Mouse (Mus musculus): ENCODE measurements around the gene Gpx3.
"Not testable (repeated sequence)": the region's sequence is repeated elsewhere in the genome, so short reads cannot be mapped to it uniquely, and the experiment has no call there.

Gpx3 gene

DNA sequence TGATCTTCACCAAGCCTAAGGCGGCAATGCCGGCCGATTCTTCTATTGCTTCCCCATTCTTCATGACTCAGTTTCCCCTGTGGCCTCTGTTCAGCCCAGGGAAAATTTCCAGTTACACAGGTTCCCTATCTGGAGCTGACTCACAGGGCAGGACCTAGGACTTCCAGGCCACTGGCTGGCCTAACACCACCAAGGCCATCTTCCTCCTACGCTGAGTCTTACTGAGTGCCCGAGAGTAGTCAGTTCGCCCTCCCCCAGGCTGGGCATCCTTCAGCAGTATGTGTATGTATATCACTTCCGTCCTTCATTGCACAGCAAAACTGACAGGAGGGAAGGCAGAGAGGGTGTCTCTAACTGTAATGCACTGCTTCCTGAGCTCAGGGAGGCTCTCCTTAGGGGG lies 31.9 kb downstream of the Gpx3 start:
- in situ Hi-C loops (cut with MboI, MseI): loop anchor here (5.0 kb wide), 2 partner anchors 48 to 108 kb away; no protein-coding TSS in a partner anchor

DNA sequence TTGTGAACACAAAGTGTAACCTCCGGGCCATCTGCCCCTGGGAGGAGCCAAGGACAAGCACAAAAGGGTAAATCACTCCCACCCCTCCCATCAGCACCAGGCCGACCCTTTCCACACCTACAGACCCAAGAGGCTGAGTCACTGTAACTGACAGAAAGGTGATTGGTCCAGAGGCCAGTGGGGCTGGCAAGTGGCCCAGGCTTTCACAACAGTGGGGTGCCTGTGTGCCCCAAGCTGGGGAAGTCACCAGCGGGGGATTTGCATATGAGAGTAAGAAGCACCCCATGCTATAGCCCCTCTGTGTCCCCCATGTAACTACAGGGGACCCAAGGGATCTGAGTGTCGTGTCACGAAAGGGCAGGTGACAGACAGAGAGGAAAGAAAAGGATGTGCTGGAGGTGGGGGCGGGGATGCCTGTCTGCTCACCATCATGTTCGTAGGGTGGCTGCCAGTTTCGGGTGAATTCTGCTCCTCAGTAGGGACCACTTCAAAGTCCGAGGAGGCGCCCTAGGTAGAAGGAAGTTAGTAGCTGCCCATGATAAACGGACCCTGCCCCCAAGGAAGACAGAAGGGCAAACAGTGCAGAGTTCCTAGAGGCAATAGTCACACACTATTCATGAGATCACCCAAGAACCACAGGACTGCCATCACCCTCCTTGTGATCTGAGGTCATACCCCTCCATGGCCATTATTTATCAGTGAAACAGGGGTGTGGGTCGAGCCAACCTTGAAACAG lies 34.0 kb downstream of the Gpx3 start:
- in situ Hi-C loops (cut with MboI, MseI): no loop called here

DNA sequence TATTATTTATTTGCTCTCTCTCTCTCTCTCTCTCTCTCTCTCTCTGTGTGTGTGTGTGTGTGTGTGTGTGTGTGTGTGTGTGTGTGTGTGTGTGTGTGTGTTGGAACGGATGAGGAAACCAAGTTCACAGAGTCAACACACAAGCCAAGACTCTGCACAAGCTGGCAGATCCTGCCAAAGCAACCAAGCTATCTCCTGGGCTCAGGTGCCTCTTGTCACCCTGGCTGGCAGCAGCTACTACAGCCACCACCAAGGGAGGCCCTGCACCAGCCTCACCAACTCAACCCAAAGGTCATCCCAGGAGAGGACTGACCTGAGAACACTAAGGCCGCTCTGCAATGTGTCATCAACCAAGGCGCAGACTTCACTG lies 34.5 kb downstream of the Gpx3 start:
- in situ Hi-C loops (cut with MboI, MseI): no loop called here

DNA sequence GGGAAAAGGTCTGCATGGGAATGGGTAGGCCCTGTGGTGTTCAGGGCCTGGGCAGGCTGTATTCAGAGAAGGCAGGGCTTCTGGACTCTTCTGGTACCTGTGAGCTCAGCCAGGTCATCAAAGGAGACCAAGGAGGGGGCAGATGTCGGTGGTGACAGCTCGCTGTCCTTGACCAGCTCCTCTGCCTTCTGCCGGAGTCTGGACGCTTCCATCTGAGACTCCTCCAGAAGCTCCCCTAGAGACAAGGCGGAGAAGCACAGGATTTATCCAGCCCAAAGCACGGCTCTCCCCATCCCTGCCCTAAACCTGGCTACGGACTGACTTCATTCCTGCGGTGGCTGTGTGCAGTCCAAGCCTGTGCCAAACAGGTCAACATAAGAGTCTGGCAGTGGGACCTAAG lies 37.2 kb downstream of the Gpx3 start:
- in situ Hi-C loops (cut with MboI, MseI): no loop called here

DNA sequence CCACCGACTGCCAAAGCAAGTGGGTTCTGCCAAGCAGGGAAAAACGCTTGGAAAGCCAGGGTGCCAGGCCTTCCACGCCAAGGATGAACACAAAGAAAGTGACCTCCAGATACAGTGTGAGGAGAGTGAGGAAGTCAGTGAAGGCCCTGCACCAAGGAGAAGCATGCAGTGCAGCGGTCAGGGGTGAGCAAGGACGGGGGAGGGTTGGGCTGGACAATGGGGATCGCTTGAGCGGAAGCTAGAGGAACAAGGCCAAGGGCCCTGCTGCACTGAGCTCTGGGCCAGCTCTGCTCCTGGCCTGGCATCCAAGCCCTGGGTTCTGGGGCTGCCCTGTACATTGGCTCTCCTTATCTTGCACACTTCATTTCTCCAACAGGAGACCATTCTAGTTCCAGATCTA lies 37.8 kb downstream of the Gpx3 start:
- in situ Hi-C loops (cut with MboI, MseI): no loop called here

DNA sequence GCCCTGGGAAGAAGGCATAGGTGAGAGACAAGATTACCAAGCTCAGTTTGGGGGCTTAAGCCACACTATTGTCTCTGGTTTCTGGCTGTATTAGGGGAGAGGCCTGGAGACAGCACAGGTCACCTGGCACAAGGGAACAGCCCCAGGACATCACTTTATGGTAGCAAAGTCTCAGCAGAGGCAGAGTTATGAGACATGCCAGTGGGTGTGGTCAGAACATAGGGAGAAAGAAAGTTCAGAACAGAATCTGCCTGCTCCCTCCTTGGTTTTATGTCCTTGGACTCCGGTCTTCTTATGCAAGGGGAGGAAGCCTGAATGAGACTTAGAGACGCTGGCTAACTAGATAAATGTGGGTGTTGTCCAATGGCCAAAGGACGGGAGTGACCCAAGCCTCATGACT lies 42.4 kb downstream of the Gpx3 start:
- in situ Hi-C loops (cut with MboI, MseI): no loop called here

DNA sequence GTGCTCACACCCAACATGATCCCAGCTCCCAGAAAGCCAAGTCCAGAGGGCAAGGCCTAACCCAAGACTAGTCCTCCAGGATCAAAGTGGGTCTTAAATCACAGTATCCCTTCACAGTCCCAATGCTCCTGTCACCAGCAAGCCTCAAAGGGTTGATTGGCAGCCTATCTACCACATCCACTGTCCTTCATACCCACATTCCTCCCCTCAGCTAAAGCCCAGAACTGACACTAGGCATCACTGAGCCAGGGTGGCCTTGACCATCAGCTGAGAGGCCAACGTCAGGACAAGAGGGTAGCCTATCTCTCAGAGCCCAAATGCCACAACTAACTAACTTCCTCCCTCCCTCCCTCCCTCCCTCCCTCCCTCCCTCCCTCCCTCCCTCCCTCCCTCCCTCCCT lies 47.5 kb downstream of the Gpx3 start:
- in situ Hi-C loops (cut with MboI, MseI): no loop called here

DNA sequence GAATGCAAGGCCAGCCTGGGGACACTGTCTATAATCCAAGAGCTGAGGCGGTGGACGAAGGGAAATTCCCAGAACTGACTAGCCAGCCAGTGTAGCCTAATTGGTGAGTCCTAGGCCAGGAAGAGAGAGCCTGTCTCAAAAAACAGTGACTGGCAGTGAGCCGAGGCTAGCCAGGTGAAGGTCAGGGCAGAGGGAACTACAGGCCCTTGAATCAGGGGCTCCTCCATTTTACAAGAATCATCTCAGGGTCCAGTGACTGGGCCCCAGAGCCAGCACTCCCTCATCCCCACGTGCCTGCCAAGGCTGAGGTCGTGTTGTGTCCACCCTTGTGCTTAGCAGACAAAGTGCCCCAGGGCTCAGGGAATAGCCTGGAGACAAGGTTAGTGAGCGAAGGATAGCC lies 48.4 kb downstream of the Gpx3 start:
- in situ Hi-C loops (cut with MboI, MseI): no loop called here

DNA sequence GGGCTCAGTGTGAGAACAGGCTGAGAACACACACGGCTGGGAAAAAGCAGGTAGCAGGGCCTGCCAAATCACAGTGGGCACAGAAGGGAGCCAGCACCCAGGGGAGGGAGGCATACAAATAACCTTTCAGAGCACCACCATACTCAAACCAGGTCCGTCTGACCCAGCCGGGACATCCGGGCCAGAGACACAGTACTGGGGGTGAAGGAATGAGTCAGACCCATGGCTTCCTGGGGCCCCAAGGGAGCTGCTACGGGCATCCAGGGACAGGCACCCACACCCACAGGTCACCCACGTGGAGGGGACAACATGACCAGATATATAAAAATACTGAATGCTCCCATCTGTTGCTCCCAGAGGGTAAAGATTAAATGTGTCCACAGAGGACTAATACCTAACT lies 50.4 kb downstream of the Gpx3 start:
- in situ Hi-C loops (cut with MboI, MseI): no loop called here

DNA sequence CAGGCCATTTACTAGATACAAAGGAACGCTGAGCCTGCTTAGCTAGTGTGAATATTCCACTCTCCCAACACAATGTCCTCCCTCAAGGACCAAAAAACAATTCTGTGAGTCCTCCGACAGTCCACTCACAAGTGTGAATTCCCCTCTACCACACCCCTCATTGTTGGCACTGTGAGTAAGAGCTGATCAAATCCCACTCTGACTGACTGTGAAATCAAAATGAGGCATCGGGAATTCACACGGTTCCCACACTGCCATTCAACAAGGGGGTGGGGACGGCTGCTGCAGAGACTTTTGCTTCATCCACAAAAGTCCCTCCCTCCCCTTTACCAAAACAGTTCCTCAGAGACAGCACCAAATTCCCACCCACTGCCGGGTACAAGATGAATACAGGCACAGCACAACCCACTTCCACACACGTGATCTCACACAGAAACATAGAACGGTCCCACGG lies 51.8 kb downstream of the Gpx3 start:
- in situ Hi-C loops (cut with MboI, MseI): no loop called here

DNA sequence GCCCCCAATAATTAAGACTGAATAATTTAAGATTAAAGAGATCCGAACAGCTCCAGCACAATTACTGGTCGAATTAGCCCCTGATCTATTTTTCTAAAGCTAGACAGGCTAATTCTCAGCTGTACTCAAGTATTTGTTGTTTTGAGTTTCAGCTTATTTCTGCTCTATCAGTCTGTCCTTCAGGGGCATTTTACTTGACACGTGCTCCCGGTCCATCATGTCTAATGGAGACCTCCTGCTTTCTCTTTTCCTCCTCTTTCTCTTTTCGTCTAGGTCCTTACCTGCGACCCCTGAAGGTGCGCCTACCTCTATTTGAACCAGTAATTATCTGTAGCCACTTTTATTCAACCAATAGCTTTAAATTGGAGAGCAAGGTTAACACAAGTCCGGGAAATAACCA lies 52.5 kb downstream of the Gpx3 start:
- in situ Hi-C loops (cut with MboI, MseI): no loop called here

DNA sequence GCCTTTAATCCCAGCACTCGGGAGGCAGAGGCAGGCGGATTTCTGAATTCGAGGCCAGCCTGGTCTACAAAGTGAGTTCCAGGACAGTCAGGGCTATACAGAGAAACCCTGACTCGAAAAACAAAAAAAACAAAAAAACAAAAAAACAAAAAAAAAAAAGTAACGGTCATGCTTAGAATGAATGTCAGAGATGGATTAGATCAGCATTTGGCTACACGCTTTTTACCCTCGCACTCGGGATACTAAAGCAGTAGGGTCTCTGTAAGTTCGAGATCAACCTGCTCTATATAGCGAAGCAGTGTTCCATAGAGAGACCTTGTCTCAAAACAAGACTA lies 53.1 kb downstream of the Gpx3 start:
- in situ Hi-C loops (cut with MboI, MseI): not testable (repeated sequence)

DNA sequence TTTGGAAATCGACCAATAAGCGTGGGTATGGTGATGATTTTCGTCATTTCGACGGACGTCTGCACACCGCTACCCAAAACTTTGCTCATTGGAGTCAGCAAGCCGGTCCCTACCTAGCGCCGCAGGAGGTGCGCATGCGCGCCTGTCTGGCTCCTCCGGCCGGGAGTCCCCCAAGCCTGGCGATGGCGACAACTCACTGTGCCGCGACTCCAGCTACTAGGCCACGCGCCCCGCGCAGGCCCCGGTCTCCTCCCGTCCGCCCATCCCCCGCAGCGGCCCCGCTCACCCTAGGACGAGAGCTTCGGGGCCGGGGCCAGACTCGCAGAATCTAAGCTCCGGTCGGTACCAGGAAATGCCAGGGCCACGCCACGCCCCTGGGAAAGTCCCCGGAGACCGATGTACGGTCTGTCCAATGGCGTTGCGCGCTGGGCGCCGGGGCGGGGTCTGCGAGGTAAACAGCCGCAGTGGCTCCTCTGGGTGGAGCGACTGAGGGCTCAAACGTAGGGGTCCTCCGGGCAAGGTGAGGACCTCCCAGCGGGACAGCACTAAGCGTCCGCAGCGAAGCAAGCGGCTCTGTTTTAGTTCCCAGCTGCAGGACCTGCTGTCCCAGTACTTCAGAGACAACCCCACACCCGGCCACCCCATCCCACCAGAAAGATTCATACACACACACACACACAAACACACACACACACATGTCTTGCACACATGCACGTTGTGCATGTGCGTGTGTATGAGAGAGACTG lies 53.7 kb downstream of the Gpx3 start:
- in situ Hi-C loops (cut with MboI, MseI): no loop called here

DNA sequence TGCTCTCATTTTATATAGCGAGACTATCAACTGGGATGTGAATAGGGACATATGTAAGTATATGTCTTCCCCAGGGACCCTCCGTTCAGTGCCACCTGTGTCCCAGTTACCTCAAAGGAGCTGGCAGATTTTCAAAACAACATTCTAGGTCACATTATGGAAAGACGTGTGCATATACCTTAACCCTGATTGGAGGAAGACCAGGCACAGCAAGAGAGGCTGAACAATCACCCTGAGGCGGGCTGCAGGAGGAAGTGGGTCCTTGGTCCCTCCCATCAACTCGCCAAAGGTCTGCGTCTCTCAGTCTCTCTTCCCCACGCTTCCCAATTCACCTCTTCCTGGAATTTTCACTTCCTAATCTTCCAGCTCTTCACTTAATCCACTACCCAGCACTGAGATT lies 54.7 kb downstream of the Gpx3 start:
- in situ Hi-C loops (cut with MboI, MseI): no loop called here

DNA sequence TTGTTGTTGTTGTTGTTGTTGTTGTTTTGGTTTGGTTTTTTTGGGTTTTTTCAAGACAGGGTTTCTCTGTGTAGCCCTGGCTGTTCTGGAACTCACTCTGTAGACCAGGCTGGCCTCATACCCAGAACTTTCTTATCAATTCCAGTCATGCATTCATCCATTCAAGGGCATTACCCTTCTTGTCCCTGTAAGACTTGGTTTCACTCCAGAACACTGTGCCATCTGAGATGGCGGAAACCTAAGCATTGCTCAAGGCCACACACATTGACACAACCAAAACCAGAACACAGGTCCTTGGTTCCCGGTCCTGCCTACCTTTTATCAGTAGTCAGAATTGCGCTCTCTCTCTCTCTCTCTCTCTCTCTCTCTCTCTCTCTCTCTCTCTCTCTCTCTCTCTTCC lies 55.5 kb downstream of the Gpx3 start:
- in situ Hi-C loops (cut with MboI, MseI): not testable (repeated sequence)

DNA sequence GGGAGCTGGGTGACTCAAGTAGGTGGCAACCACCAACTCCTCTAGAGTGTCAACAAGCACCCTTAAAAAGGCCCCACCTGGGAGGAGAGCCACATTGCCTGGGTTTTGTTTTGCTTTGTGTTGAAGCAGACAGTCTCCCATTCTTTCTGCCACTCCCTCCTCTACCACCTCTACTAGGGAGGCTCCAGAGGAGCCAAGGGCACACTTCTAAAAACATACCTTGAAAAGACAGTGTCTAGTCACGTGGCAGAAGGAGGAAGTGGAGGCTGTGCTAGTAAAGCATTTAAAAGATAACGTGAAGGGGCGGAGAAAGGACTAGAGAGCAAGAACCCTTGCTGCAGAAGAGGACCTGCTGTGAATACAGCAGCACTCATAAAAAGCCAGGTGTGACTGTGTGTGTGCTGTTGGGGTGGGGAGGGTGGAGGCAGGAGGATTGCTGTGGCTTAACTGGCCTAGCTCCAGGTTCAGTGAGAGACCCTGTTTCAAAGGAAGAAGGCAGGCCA lies 56.4 kb downstream of the Gpx3 start:
- in situ Hi-C loops (cut with MboI, MseI): no loop called here

Measured in T-helper 17 cell (primary cell).